Mouse (Mus musculus) heart, adult 2 months (tissue): ENCODE measurements at regions not wholly inside any gene's neighbourhood (a gene's known extent, or its start where the extent isn't known, plus 50 kb on each side); places are given as distances from the start of the nearest gene placed in this dataset.
"Not testable (repeated sequence)": the region's sequence is repeated elsewhere in the genome, so short reads cannot be mapped to it uniquely, and the experiment has no call there.

Source experiments
- CTCF ChIP-seq: fragments of 200-600 bp; IDR thresholded peaks from 2 replicates; pipeline ENCODE4 v1.8.1; 2022; ENCODE audit warnings: antibody characterized with exemption, mild to moderate bottlenecking, moderate library complexity
- POLR2A ChIP-seq: fragments of 200-500 bp; IDR thresholded peaks from 2 replicates; pipeline ENCODE4 v1.6.1; 2011; ENCODE audit warnings: mild to moderate bottlenecking, low read depth, low read length, control low read depth; ENCODE audit not compliant: insufficient read depth

GRCm38 (mm10) chr8:99667693-99668092, 251.4 kb upstream of the Cdh8 start:
- TF ChIP-seq POLR2A, CTCF: not testable (repeated sequence)
